Mouse (Mus musculus) heart, adult 2 months (tissue): ENCODE data around the gene Cox10.

Experiments used
- CTCF ChIP-seq: fragments of 200-600 bp; IDR thresholded peaks from 2 replicates; pipeline ENCODE4 v1.8.1; 2022; ENCODE audit warnings: antibody characterized with exemption, mild to moderate bottlenecking, moderate library complexity
- POLR2A ChIP-seq: fragments of 200-500 bp; IDR thresholded peaks from 2 replicates; pipeline ENCODE4 v1.6.1; 2011; ENCODE audit warnings: mild to moderate bottlenecking, low read depth, low read length, control low read depth; ENCODE audit not compliant: insufficient read depth

DNA sequence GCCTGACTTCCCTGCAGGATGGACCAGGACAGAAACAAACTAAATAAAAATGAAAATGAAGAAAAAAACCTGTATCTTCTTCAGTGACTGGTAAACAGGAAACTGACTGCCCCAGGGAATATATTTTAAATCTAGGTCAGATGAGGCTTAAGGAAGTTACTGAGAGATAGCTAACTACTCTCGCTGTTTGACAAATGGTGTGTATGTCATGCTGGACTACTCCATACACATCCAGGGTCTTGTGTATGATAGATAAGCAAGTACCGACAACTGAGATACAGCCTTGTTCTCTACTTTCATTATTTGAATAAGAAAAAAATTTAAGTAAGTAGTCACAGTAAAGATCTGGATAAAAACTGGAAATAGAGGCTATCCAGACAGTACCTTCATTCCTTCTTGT lies 20.0 kb downstream of the Cox10 start:
- no peak for TF ChIP-seq POLR2A
- no peak for TF ChIP-seq CTCF
